Mouse (Mus musculus) layer of hippocampus, adult 9-10 months (tissue): Measurements from ENCODE around the gene Plce1.
"Not testable (repeated sequence)": the region's sequence is repeated elsewhere in the genome, so short reads cannot be mapped to it uniquely, and the experiment has no call there.

ENCODE experiments used
- DNase-seq: peaks from one replicate; pipeline ENCODE4 v3.0.0; 2022; ENCODE audit warnings: low spot score

Gene Plce1

GRCm38 (mm10) chr19:38633306-38633705 is 152.4 kb downstream of the Plce1 start:
- DNase-seq = no peak

DNA sequence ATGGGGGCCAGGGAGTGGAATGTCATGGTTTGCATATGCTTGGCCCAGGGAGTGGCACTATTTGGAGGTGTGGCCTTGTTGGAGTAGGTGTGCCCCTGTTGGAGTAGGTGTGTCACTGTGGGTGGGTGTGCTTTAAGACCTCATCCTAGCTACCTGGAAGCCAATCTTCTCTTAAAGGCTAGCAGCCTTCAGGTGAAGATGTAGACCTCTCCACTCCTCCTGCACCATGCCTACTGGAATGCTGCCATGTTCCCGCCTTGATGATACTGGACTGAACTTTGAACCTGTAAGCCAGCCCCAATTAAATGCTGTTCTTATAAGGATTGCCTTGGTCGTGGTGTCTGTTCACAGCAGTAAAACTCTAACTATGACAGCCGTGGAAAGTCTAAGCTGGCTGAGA is 158.1 kb downstream of the Plce1 start:
- DNase-seq = no peak

DNA sequence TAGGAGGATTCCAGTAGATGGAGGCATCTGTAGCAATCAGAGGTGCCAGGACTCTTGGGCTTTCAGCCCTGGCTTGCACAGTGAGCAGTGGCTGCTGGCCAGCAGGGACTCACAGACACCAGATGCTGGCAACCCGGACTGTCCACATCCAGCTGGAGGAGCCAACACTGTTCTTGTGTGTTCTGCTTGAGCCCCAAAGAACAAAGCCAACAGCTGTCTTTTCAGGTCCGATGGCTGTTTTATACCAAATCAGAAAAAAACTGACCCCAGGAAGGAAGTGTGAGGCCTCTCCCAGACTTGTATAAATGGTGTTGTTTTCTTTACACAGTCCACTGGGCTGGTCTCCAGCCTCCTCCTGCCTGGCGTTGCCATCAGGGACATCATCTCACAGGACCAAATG is 158.9 kb downstream of the Plce1 start:
- no peak for DNase-seq

GRCm38 (mm10) chr19:38642515-38642914 is 161.6 kb downstream of the Plce1 start:
- DNase-seq = not testable (repeated sequence)

- DNase-seq = no peak
These were observed 164.1 kb downstream of the Plce1 start for GRCm38 (mm10) chr19:38644871-38645595.

DNA sequence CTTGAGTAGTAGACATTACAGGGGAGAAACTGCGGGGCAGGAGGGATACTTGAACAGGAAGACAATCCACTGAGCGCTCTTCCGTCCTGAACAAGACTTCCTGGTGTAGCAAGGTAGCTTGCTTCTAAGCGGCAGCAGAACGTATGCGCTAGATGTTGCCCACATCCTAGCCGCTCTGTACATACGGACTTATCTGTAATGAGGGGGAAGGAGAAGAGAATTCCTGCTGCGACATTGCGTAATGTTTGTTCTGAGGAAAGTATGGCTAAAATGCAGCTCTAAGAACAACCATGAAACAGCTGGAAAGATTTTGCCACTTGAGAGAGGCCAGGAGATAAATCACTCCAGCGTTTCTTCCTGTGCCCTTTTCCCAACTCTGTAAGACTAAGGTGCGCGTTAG is 177.1 kb downstream of the Plce1 start:
- DNase-seq = no peak

DNA sequence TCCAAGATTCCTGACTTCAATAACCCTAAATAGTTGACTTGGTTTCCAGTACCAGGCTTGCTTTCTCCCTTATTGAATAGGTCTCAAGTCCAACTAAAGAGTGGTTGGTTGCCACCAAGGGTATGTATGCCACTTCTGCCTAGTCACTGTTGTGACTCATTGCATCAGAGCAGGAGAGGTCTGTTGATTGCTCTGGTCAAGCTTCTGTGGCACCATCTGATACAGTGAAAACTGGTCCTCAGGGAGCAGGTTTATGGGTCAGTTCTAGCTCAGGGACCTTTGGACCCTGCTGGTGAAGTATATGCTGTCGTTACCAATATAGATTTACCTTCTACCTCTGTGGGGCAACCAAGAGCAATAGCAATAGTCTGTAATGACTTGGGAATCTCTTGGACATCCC is 184.5 kb downstream of the Plce1 start:
- DNase-seq = no peak

DNA sequence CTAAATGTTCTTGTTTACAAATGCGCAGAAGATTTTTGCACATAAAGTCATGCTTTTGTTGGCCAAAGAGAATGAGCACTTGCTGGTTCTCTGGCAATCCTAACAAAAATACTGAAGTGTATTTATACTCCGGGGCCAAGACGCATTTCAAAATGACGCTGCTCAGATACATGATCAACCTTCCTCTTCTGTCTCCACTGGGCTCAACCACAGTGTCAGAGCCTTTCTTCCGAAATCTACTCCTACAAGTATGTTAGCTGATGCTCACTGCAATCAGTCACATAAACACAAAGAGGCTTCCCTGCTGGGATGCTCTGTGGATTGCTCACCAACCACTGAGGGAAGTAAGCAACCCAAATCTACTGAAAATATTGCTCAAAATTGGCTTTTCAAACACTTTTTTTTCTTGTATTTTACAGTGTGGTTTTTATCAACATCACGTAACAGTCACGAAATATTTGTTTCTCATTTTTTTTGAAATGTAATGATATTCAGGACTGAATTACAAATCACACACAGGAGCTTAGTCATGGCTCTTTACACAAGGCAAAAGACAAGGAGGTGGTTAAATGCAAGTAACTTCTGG is 191.2 kb downstream of the Plce1 start:
- no peak for DNase-seq

GRCm38 (mm10) chr19:38673936-38674335 is 193.0 kb downstream of the Plce1 start:
- no peak for DNase-seq

- no peak for DNase-seq
These were observed 197.7 kb downstream of the Plce1 start for GRCm38 (mm10) chr19:38678655-38679054.

DNA sequence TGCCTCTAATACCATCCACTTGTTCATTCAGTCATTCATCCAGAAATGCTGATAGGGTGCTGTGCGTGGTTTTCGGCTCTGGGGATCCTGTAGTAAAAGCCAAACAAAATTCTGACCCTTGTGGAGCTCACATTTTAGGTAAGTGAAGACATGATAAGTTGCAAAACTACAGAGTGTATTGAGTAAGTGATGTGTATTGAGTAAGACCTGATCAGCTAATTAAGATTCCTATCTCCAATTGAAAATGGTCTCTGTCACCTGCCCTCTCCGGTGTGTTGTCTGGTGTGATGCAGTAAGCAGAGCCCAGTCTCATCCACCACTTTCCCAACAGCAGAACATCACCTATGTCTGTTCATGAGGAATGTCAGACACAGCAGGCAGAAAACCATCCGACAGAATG is 198.6 kb downstream of the Plce1 start:
- no peak for DNase-seq

DNA sequence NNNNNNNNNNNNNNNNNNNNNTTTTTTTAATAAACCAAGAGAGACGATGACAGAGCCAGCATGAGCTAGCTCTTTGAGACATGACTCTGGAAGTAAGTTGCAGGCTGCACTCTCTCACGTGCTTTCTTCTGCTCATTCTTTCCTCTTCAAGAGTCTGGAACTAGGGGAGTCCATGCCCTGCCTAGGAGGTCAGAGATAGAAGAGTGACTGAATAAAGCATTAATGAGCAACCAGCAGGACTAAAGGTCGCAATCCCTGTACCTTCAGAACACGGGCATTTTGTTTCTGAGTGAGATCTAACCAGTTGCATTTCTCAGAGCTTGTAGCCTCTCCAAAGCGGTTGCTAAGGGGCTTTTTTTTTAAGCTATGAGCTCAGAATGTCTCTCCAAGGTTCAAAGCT is 206.4 kb downstream of the Plce1 start:
- no peak for DNase-seq

GRCm38 (mm10) chr19:38688741-38689507 is 208.0 kb downstream of the Plce1 start:
- no peak for DNase-seq

DNA sequence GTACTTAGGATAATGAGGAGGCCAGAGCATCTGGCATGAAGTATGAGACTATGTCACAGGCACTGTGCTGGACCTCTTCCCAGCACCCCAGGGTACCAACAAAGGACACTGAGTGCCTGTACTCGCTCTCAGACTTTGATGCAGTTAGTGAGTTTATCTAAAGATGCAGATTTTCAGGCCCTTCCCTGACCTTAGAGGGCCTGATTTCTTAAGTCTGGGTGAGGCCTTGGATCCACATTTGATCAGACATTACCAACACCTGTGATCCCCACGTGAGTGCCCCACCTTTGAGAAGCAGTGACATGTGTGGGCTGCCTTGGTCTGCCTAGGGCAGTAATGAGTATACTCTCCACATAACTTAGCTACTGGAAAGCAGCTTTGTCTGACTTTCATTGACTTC is 209.4 kb downstream of the Plce1 start:
- DNase-seq = no peak

DNA sequence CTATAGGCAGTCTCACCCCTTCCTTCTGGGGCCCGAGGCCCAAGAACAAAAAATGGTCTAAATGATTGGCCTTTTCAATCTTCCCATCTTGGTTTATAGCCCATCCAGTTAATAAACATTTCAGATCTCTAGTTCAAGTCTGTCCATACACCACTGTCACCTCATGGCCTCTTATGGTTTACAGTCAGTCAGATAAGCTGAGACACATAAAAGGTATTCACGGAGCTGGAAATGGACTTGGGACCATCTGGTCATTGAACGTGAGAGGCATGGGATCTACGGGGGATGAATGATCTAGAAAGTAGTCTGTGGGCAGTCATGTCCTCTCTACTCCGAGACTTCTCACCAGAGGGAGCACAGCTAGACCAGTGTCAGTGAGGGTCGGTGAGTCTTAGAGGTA is 210.6 kb downstream of the Plce1 start:
- DNase-seq = no peak

GRCm38 (mm10) chr19:38693331-38693730 is 212.4 kb downstream of the Plce1 start:
- DNase-seq = no peak

DNA sequence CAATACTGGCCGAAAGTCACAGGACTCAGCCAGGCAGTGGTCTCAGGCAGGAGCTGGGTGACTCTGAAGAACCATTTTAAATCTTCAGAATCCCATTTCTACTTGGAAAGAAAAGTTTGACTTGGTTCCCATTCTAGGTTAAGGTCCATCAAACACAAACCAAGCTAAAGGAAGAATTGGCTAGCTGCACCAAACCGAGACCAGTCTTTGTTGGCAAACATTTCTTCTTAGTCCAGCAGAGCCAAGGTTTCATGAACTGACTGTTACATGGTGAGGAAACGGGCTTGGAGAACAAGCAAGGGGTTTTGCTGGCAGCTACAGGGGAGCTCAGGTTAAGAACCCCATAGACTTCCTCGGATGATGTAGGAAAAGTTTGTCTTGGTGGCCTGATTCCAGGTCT is 212.9 kb downstream of the Plce1 start:
- no peak for DNase-seq

DNA sequence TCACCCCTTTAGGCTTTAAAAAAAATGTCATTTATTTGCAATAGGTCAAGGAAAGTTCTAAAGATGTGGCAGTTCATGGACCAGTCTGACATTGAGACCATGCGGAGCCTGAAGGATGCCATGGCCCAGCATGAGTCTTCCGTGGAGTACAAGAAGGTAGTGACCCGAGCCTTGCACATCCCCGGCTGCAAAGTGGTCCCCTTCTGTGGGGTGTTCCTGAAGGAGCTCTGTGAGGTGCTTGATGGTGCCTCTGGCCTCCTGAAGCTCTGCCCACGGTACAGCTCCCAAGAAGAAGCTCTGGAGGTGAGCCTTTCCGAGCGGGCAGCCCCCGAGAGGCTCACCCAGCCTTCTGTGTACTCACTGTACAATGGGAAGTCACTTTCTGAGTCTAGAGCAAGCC is 220.9 kb downstream of the Plce1 start:
- DNase-seq = no peak

GRCm38 (mm10) chr19:38704742-38705141 is 223.8 kb downstream of the Plce1 start:
- no peak for DNase-seq

- DNase-seq = no peak
These were observed 224.3 kb downstream of the Plce1 start for GRCm38 (mm10) chr19:38705244-38705643.

GRCm38 (mm10) chr19:38706449-38706848 is 225.5 kb downstream of the Plce1 start:
- no peak for DNase-seq

- DNase-seq = no peak
These were observed 228.5 kb downstream of the Plce1 start for GRCm38 (mm10) chr19:38709376-38709775.

DNA sequence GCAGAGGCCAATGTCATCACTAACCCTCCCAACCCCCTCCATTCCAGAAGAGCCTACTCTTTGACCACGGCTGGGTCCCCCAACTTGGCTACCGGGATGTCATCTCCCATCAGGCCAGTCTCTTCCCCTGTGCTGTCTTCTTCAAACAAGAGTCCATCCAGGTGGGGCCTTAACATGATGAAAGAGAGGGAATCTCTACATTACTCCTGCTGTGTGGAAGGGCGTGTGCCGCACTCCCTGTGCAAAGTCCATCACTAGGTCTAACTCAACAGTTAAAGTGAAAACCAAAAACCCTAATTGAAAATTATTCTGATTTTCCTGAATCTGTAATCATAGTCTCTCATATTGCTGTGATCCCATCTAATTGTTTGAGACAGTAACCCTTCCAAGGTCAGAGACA is 240.9 kb downstream of the Plce1 start:
- no peak for DNase-seq
